In genomic region chr10:117717583-117717982, GRCm38 (mm10) we compare ENCODE assay signal across 9 mouse cellular contexts. TPM values are rescaled to one million over a fixed set of nuclear protein-coding genes. Genes with fewer than 3 reads are reported as not detected.
DNase-seq lines count a peak whose midpoint lies in the region; ATAC-seq lines count a peak whose summit lies in the region.
"Had no signal": no experiment of that assay in that cellular context is flagged by ENCODE, and none has a peak within 500 bp of the region (broad histone marks: within the 10 kb centered on the region; RNA-seq: fewer than 3 reads in every experiment).

No protein-coding gene starts in this region.

- ATAC-seq in hindbrain, embryonic 11.5 days (ENCODE audit: low FRiP score) = no peak
- ATAC-seq in hindbrain, embryonic 13.5 days (ENCODE audit: low FRiP score) = no peak
- ATAC-seq in liver, embryonic 16.5 days (ENCODE audit: low read depth) = peak; percentile 66
- no peak for ATAC-seq in forebrain, embryonic 12.5 days (ENCODE audit: low FRiP score)

- H3K36me3 ChIP-seq in hindbrain, embryonic 11.5 days (ENCODE audit: control insufficient read depth, insufficient read depth, low read length) = no peaks in the 10 kb centered on the region
- no peaks in the 10 kb centered on the region for H3K36me3 ChIP-seq in hindbrain, embryonic 13.5 days
- H3K36me3 ChIP-seq in liver, embryonic 16.5 days (ENCODE audit: control insufficient read depth, insufficient read depth) = no peaks in the 10 kb centered on the region
- no peaks in the 10 kb centered on the region for H3K36me3 ChIP-seq in forebrain, embryonic 12.5 days (replicated peaks)
- H3K36me3 ChIP-seq: limb, embryonic 15.5 days had no signal

- H3K27me3 ChIP-seq in hindbrain, embryonic 11.5 days (ENCODE audit: control insufficient read depth, insufficient read depth, low read length) = no peaks in the 10 kb centered on the region
- H3K27me3 ChIP-seq in hindbrain, embryonic 13.5 days = no peaks in the 10 kb centered on the region
- no peaks in the 10 kb centered on the region for H3K27me3 ChIP-seq in liver, embryonic 16.5 days (ENCODE audit: control insufficient read depth, insufficient read depth, low read depth, low read length)
- H3K27me3 ChIP-seq in forebrain, embryonic 12.5 days = no peaks in the 10 kb centered on the region
- H3K27me3 ChIP-seq: limb, embryonic 15.5 days had no signal

- intact Hi-C loops in heart, postnatal 36 days (cut with DNase I) = no loop called here

- peak; percentile 28 for DNase-seq in hindbrain, embryonic 11.5 days (ENCODE audit: low spot score)
- peak; percentile 57 for DNase-seq in embryo, embryonic 9.5 days (ENCODE audit: extremely low spot score)
- peak; percentile 43 to 45 for DNase-seq in heart, postnatal 36 days
- no peak for DNase-seq in cerebellum, adult 8-10 months
- no peak for DNase-seq in layer of hippocampus, adult 11-12 months (ENCODE audit: low spot score)

- no peaks in the 10 kb centered on the region for H3K4me1 ChIP-seq in hindbrain, embryonic 11.5 days (replicated peaks; ENCODE audit: control insufficient read depth, insufficient read depth, low read length)
- 0 out of 2 replicates have a peak, but pooled peaks cover 9% of the 10 kb centered on the region for H3K4me1 ChIP-seq in hindbrain, embryonic 13.5 days (replicated peaks)
- peaks cover 2% of the 10 kb centered on the region for H3K4me1 ChIP-seq in liver, embryonic 16.5 days (ENCODE audit: control insufficient read depth, low read depth, low read length)
- H3K4me1 ChIP-seq in forebrain, embryonic 12.5 days = peaks cover 12% of the 10 kb centered on the region

- WGBS in hindbrain, embryonic 11.5 days = 19% methylated on average over 4 of the region's 4 CpGs
- WGBS in hindbrain, embryonic 13.5 days = 17% methylated on average over 4 of the region's 4 CpGs
- WGBS in liver, embryonic 16.5 days (ENCODE audit: insufficient replicate concordance) = 14% methylated on average over 4 of the region's 4 CpGs
- 13% methylated on average over 4 of the region's 4 CpGs for WGBS in forebrain, embryonic 12.5 days

- H3K4me3 ChIP-seq in hindbrain, embryonic 11.5 days (ENCODE audit: low read depth, low read length) = no peak overlapping the region
- no peak overlapping the region for H3K4me3 ChIP-seq in hindbrain, embryonic 13.5 days
- no peak overlapping the region for H3K4me3 ChIP-seq in liver, embryonic 16.5 days (ENCODE audit: low read depth, low read length)
- no peak overlapping the region for H3K4me3 ChIP-seq in forebrain, embryonic 12.5 days (replicated peaks)
- H3K4me3 ChIP-seq: limb, embryonic 15.5 days had no signal

- no peak overlapping the region for H3K9ac ChIP-seq in hindbrain, embryonic 11.5 days (ENCODE audit: low read depth, low read length)
- no peak overlapping the region for H3K9ac ChIP-seq in hindbrain, embryonic 13.5 days
- no peak overlapping the region for H3K9ac ChIP-seq in liver, embryonic 16.5 days (ENCODE audit: low read depth, low read length)
- H3K9ac ChIP-seq in forebrain, embryonic 12.5 days = no peak overlapping the region
- H3K9ac ChIP-seq: limb, embryonic 15.5 days had no signal

- H3K4me2 ChIP-seq in hindbrain, embryonic 11.5 days (replicated peaks; ENCODE audit: low read depth, low read length) = no peak overlapping the region
- no peak overlapping the region for H3K4me2 ChIP-seq in hindbrain, embryonic 13.5 days
- no peak overlapping the region for H3K4me2 ChIP-seq in liver, embryonic 16.5 days (ENCODE audit: low read depth, low read length)
- H3K4me2 ChIP-seq in forebrain, embryonic 12.5 days = no peak overlapping the region
- H3K4me2 ChIP-seq: limb, embryonic 15.5 days had no signal

- no peaks in the 10 kb centered on the region for H3K9me3 ChIP-seq in hindbrain, embryonic 11.5 days (ENCODE audit: control insufficient read depth, low read length)
- H3K9me3 ChIP-seq in hindbrain, embryonic 13.5 days = no peaks in the 10 kb centered on the region
- no peaks in the 10 kb centered on the region for H3K9me3 ChIP-seq in liver, embryonic 16.5 days (replicated peaks; ENCODE audit: control insufficient read depth, low read length)
- no peaks in the 10 kb centered on the region for H3K9me3 ChIP-seq in forebrain, embryonic 12.5 days
- H3K9me3 ChIP-seq: limb, embryonic 15.5 days had no signal

- no peak overlapping the region for H3K27ac ChIP-seq in hindbrain, embryonic 11.5 days (ENCODE audit: low read depth, low read length)
- no peak overlapping the region for H3K27ac ChIP-seq in hindbrain, embryonic 13.5 days
- no peak overlapping the region; the same call in 1 of the 2 replicates for H3K27ac ChIP-seq in liver, embryonic 16.5 days (ENCODE audit: low read length)
- H3K27ac ChIP-seq in forebrain, embryonic 12.5 days = no peak overlapping the region
- H3K27ac ChIP-seq: limb, embryonic 15.5 days had no signal

RNA-seq across cellular contexts. Expression of gene Mdm2, which starts 7.0 kb away (rescaled TPM):
- polyA plus RNA-seq in hindbrain, embryonic 11.5 days (2014; fragmentation: Nextera tagmentation; extraction: Ambion mirVana) = 76.6 and 87.8 TPM in 2 replicates
- polyA plus RNA-seq in hindbrain, embryonic 13.5 days (2015; fragmentation: Nextera tagmentation; extraction: Ambion mirVana) = 53.6 and 56.5 TPM in 2 replicates
- total RNA-seq in heart, postnatal 36 days (2021) = 10 to 100 TPM; 46.9 to 48.2 TPM
- 20.3 and 20.7 TPM in 2 replicates for polyA plus RNA-seq in liver, embryonic 16.5 days (2015; fragmentation: Nextera tagmentation; extraction: Ambion mirVana)
- polyA plus RNA-seq in forebrain, embryonic 12.5 days (2016; fragmentation: Nextera tagmentation; extraction: Ambion mirVana) = 76.5 and 86.4 TPM in 2 replicates

RNA-seq across cellular contexts. Expression of gene Slc35e3, which starts 28.6 kb away (rescaled TPM):
- 18.2 and 20.3 TPM in 2 replicates for polyA plus RNA-seq in hindbrain, embryonic 11.5 days (2014; fragmentation: Nextera tagmentation; extraction: Ambion mirVana)
- polyA plus RNA-seq in hindbrain, embryonic 13.5 days (2015; fragmentation: Nextera tagmentation; extraction: Ambion mirVana) = 31.1 and 33.2 TPM in 2 replicates
- total RNA-seq in heart, postnatal 36 days (2021) = 1 to 10 TPM; 6.4 to 8.8 TPM
- polyA plus RNA-seq in liver, embryonic 16.5 days (2015; fragmentation: Nextera tagmentation; extraction: Ambion mirVana) = 2.3 and 2.5 TPM in 2 replicates
- polyA plus RNA-seq in forebrain, embryonic 12.5 days (2016; fragmentation: Nextera tagmentation; extraction: Ambion mirVana) = 34.1 and 37.4 TPM in 2 replicates

Comparison
In these comparisons a context has a peak if more than half of its experiments do, and no peak if none do; other contexts are left out.
1. DNase-seq: peak in hindbrain, embryonic 11.5 days (single experiment), embryo, embryonic 9.5 days (single experiment) and heart, postnatal 36 days (2 of 2); none in cerebellum, adult 8-10 months (single experiment) and layer of hippocampus, adult 11-12 months (single experiment).